Mouse (Mus musculus): ENCODE data around the gene Cpne9. TPM values are rescaled to one million over a fixed set of nuclear protein-coding genes. Genes with fewer than 3 reads are reported as not detected.
"Not testable (repeated sequence)": the region's sequence is repeated elsewhere in the genome, so short reads cannot be mapped to it uniquely, and the experiment has no call there.

The Cpne9 gene
- polyA plus RNA-seq, 1 experiment from 2014 or later = not detected

DNA sequence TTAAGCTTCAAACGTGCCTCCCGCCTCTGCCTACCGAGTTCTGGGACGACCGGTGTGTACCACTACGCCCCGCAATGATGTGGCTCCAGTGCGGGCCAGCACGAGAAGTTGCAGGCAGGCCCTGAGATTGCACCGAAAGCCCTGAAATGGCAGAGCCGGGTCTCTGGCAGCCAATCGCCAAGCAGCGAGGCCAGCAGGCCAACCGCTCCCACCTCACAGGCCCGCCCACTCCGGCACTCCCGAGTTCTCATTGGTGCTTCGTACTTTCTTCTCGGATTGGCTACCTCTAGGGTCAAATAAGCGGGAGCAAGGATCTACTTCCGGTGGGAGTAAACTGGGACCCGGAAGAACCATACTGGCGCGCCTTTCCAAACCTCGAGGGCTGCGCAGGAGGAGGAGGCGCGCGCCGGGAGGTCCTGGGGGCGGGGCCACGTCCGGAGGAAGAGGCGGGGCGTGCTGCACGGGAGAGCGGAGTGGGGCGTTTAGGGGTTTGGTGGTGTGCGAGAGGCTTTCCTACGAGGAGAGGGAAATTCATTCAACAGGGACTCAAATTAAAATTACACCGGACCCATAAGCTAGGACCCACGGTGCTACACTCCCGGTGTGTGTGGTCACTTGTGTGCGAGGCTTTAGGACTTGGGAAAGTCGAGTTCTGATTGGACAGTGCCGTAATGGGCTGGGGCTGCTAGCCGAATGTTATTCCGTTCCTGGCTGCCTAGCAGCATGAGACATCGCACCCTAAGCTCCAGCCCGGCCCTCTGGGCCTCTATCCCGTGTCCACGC, 44.6 kb downstream of the Cpne9 start, which contains the start of gene Ogg1:
TSS of gene Ogg1 (plus strand) at position 440 of the 783 bp plus-strand sequence.
- under 1% methylated on average over 52 of the region's 52 CpGs for WGBS
- Histone ChIP-seq H3K27ac (replicated peaks) (peak within 1 kb of the TSS; percentile 94), H3K4me2 (replicated peaks; ENCODE audit: low read depth) (peak within 1 kb of the TSS; percentile 85), H3K9ac (ENCODE audit: low read length) (peak within 1 kb of the TSS; percentile 74), H3K9me3 (ENCODE audit: control insufficient read depth, low read length) (no peaks in the 10 kb centered on the region), H3K36me3 (ENCODE audit: control insufficient read depth, insufficient read depth, low read length) (peaks cover 18% of the 10 kb centered on the region; the same call in 1 of the 2 replicates), H3K27me3 (ENCODE audit: control insufficient read depth, insufficient read depth, low read length) (no peaks in the 10 kb centered on the region), H3K4me3 (ENCODE audit: low read depth, low read length) (peak within 1 kb of the TSS; percentile 55), H3K4me1 (replicated peaks; ENCODE audit: control insufficient read depth, insufficient read depth) (0 out of 2 replicates have a peak, but pooled peaks cover 2% of the 10 kb centered on the region)
- ATAC-seq (ENCODE audit: low FRiP score, low TSS enrichment) (peak; percentile 99), DNase-seq (ENCODE audit: low spot score) (peak; percentile 97)
- TF ChIP-seq CTCF (IDR thresholded peaks at IDR 0.05; ENCODE audit: low read depth) = no peak
- no peak for TF ChIP-seq EP300 (optimal IDR thresholded peaks at IDR 0.05)

DNA sequence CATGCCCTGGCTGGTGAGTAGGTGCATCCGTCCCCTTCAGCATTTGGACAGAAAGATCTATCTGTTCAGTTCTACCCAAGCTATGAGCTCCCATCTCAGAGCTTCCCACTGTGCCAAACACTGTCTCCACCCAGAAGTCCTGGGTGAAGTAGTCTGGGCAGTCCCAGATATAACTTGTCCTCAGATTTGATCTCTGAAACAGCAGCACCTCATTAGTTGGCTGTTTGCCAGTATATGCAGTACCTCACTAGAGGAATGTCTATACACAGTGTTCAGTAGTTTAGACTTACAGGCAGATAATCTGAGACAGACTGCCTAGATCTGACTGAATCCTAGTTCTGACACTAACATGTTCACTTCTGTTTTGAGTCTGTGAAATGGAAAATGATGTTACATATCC, 47.3 kb downstream of the Cpne9 start:
- no peak for TF ChIP-seq CTCF (IDR thresholded peaks at IDR 0.05; ENCODE audit: low read depth)
- no peak for TF ChIP-seq EP300 (optimal IDR thresholded peaks at IDR 0.05)
- H3K4me3 ChIP-seq (ENCODE audit: low read depth, low read length) = no peak overlapping the region
- H3K9ac ChIP-seq (ENCODE audit: low read length) = no peak overlapping the region
- no peak for ATAC-seq (ENCODE audit: low FRiP score, low TSS enrichment)
- H3K27ac ChIP-seq (replicated peaks) = no peak overlapping the region
- H3K27me3 ChIP-seq (ENCODE audit: control insufficient read depth, insufficient read depth, low read length) = no peaks in the 10 kb centered on the region
- H3K9me3 ChIP-seq (ENCODE audit: control insufficient read depth, low read length) = no peaks in the 10 kb centered on the region
- DNase-seq (ENCODE audit: low spot score) = no peak
- 0 out of 2 replicates have a peak, but pooled peaks cover 2% of the 10 kb centered on the region for H3K4me1 ChIP-seq (replicated peaks; ENCODE audit: control insufficient read depth, insufficient read depth)
- H3K4me2 ChIP-seq (replicated peaks; ENCODE audit: low read depth) = no peak overlapping the region
- H3K36me3 ChIP-seq (ENCODE audit: control insufficient read depth, insufficient read depth, low read length) = peaks cover 6% of the 10 kb centered on the region
- WGBS = 96% methylated on average over 1 of the region's 1 CpGs

GRCm38 (mm10) chr6:113330547-113330946, 48.4 kb downstream of the Cpne9 start:
- peaks cover 3% of the 10 kb centered on the region for H3K36me3 ChIP-seq (ENCODE audit: control insufficient read depth, insufficient read depth, low read length)
- H3K27ac ChIP-seq (replicated peaks) = no peak overlapping the region
- H3K27me3 ChIP-seq (ENCODE audit: control insufficient read depth, insufficient read depth, low read length) = no peaks in the 10 kb centered on the region
- ATAC-seq (ENCODE audit: low FRiP score, low TSS enrichment) (no peak), DNase-seq (ENCODE audit: low spot score) (no peak)
- no peak for TF ChIP-seq EP300 (optimal IDR thresholded peaks at IDR 0.05)
- no peak for TF ChIP-seq CTCF (IDR thresholded peaks at IDR 0.05; ENCODE audit: low read depth)
- no peak overlapping the region for H3K4me2 ChIP-seq (replicated peaks; ENCODE audit: low read depth)
- H3K4me1 ChIP-seq (replicated peaks; ENCODE audit: control insufficient read depth, insufficient read depth) = 0 out of 2 replicates have a peak, but pooled peaks cover 2% of the 10 kb centered on the region
- no peak overlapping the region for H3K4me3 ChIP-seq (ENCODE audit: low read depth, low read length)
- no peaks in the 10 kb centered on the region for H3K9me3 ChIP-seq (ENCODE audit: control insufficient read depth, low read length)
- H3K9ac ChIP-seq (ENCODE audit: low read length) = no peak overlapping the region
- WGBS = 46% methylated on average over 2 of the region's 2 CpGs

- ATAC-seq (ENCODE audit: low FRiP score, low TSS enrichment) (no peak), DNase-seq (ENCODE audit: low spot score) (no peak)
- H3K4me3 ChIP-seq (ENCODE audit: low read depth, low read length) = no peak overlapping the region
- no peak overlapping the region for H3K27ac ChIP-seq (replicated peaks)
- H3K9ac ChIP-seq (ENCODE audit: low read length) = no peak overlapping the region
- H3K4me2 ChIP-seq (replicated peaks; ENCODE audit: low read depth) = no peak overlapping the region
- no peak for TF ChIP-seq CTCF (IDR thresholded peaks at IDR 0.05; ENCODE audit: low read depth)
- TF ChIP-seq EP300 (optimal IDR thresholded peaks at IDR 0.05) = no peak
- H3K27me3 ChIP-seq (ENCODE audit: control insufficient read depth, insufficient read depth, low read length) = no peaks in the 10 kb centered on the region
- H3K9me3 ChIP-seq (ENCODE audit: control insufficient read depth, low read length) = no peaks in the 10 kb centered on the region
- no peaks in the 10 kb centered on the region for H3K4me1 ChIP-seq (replicated peaks; ENCODE audit: control insufficient read depth, insufficient read depth)
- peaks cover 10% of the 10 kb centered on the region for H3K36me3 ChIP-seq (ENCODE audit: control insufficient read depth, insufficient read depth, low read length)
- WGBS = 89% methylated on average over 11 of the region's 11 CpGs
Observed at GRCm38 (mm10) chr6:113331721-113332120, 49.6 kb downstream of the Cpne9 start.

GRCm38 (mm10) chr6:113332734-113333133, 50.6 kb downstream of the Cpne9 start:
- H3K4me1 ChIP-seq (replicated peaks; ENCODE audit: control insufficient read depth, insufficient read depth); H3K9ac ChIP-seq (ENCODE audit: low read length); H3K27me3 ChIP-seq (ENCODE audit: control insufficient read depth, insufficient read depth, low read length); H3K36me3 ChIP-seq (ENCODE audit: control insufficient read depth, insufficient read depth, low read length); DNase-seq (ENCODE audit: low spot score); H3K4me3 ChIP-seq (ENCODE audit: low read depth, low read length); H3K4me2 ChIP-seq (replicated peaks; ENCODE audit: low read depth); H3K9me3 ChIP-seq (ENCODE audit: control insufficient read depth, low read length): not testable (repeated sequence)
- H3K27ac ChIP-seq (replicated peaks) = peak overlapping the region; percentile 63
- TF ChIP-seq CTCF (IDR thresholded peaks at IDR 0.05; ENCODE audit: low read depth) = peak; percentile 40
- 62% methylated on average over 6 of the region's 6 CpGs for WGBS
- peak; percentile 16 for ATAC-seq (ENCODE audit: low FRiP score, low TSS enrichment)
